Mouse (Mus musculus) CH12.LX (cell line): ENCODE measurements at regions not wholly inside any gene's neighbourhood (a gene's known extent, or its start where the extent isn't known, plus 50 kb on each side); places are given as distances from the start of the nearest gene placed in this dataset.

Source experiments
- BHLHE40 ChIP-seq: IDR thresholded peaks from 2 replicates; pipeline ENCODE4 v1.6.1; 2011; ENCODE audit warnings: mild to moderate bottlenecking, low read depth, low read length, improper control_type of control experiment
- CHD2 ChIP-seq: IDR thresholded peaks from 2 replicates; pipeline ENCODE4 v1.6.1; 2011; ENCODE audit warnings: low read length, improper control_type of control experiment
- CTCF ChIP-seq, 2 experiments: IDR thresholded peaks in 1 of 2; conservative IDR thresholded peaks in 1 of 2; 2 replicates each; pipeline ENCODE4 v1.5.1; 2011 to 2012; ENCODE audit warnings: low read depth in 2 of 2, low read length in 2 of 2, improper control_type of control experiment in 1 of 2, inconsistent platforms in 1 of 2, mild to moderate bottlenecking in 1 of 2, moderate library complexity in 1 of 2
- E2F4 ChIP-seq: IDR thresholded peaks from 2 replicates; pipeline ENCODE4 v1.6.1; 2011; ENCODE audit warnings: low read depth, low read length, improper control_type of control experiment; ENCODE audit not compliant: insufficient replicate concordance
- EP300 ChIP-seq: IDR thresholded peaks from 2 replicates; pipeline ENCODE4 v1.6.1; 2011; ENCODE audit warnings: low read length, improper control_type of control experiment
- MAX ChIP-seq: IDR thresholded peaks from 2 replicates; pipeline ENCODE4 v1.6.1; 2011; ENCODE audit warnings: low read length, improper control_type of control experiment
- MAZ ChIP-seq: IDR thresholded peaks from 2 replicates; pipeline ENCODE4 v1.6.1; 2012; ENCODE audit warnings: low read depth, mild to moderate bottlenecking, inconsistent platforms, low read length, improper control_type of control experiment, moderate library complexity
- TCF12 ChIP-seq: IDR thresholded peaks from 2 replicates; pipeline ENCODE4 v1.6.1; 2014; ENCODE audit warnings: low read depth, mild to moderate bottlenecking, inconsistent platforms, low read length, improper control_type of control experiment
- UBTF ChIP-seq: IDR thresholded peaks from 2 replicates; pipeline ENCODE4 v1.6.1; 2012; ENCODE audit warnings: low read depth, mild to moderate bottlenecking, inconsistent platforms, low read length, improper control_type of control experiment, moderate library complexity

DNA sequence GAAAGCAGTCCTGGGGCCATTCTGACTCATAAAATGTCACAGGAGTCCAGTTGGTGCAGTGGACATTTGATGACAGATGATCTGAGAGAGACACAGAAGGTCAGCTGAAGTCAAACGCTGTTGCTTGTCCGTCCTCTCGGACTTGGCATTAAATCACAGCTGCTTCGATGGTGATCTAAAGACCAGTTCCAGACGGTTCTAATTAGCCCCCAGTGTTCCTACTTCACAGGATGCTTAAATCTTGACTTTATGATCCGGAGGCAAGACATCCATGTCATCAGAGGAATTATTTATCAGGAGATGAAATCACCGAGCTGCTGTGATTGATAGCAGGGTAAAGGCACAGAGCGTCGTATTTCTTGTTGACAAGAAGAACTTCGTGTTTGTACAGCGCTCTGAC lies 73.7 kb downstream of the Adra2a start:
- TF ChIP-seq MAX = no peak
- TF ChIP-seq UBTF = no peak
- TF ChIP-seq E2F4 = no peak
- TF ChIP-seq EP300 = no peak
- TF ChIP-seq CTCF (conservative IDR thresholded peaks at IDR 0.05 in 1 of 2, IDR thresholded peaks at IDR 0.05 in 1 of 2; ENCODE audit: low read depth in 2 of 2, low read length in 2 of 2) = no peak
- TF ChIP-seq TCF12 = no peak
- no peak for TF ChIP-seq CHD2
- TF ChIP-seq MAZ = no peak
- TF ChIP-seq BHLHE40 = no peak
